Mouse (Mus musculus): ENCODE data around the gene Zfp934.
"Not testable (repeated sequence)": the region's sequence is repeated elsewhere in the genome, so short reads cannot be mapped to it uniquely, and the experiment has no call there.

The Zfp934 gene

GRCm38 (mm10) chr13:62571099-62571498 lies at the start of gene Zfp934:
Zfp934 (minus strand) TSS chr13:62571199.
- DNase-seq (ENCODE audit: low read depth, low spot score), result not testable (repeated sequence)

GRCm38 (mm10) chr13:62617449-62617848 lies 46.5 kb upstream of the Zfp934 start:
- DNase-seq (ENCODE audit: low read depth, low spot score), result not testable (repeated sequence)

- not testable (repeated sequence) for DNase-seq (ENCODE audit: low read depth, low spot score)
These were observed 9.3 kb downstream of the Zfp934 start for GRCm38 (mm10) chr13:62561696-62562095.

- DNase-seq (ENCODE audit: low read depth, low spot score), result peak; percentile 37
These were observed 12.5 kb downstream of the Zfp934 start, which contains the start of gene Zfp935 for GRCm38 (mm10) chr13:62558189-62559110. Zfp935 (minus strand) TSS chr13:62558511.

GRCm38 (mm10) chr13:62530129-62530528 lies 40.9 kb downstream of the Zfp934 start:
- DNase-seq (ENCODE audit: low read depth, low spot score), result not testable (repeated sequence)

GRCm38 (mm10) chr13:62510641-62511420 lies 60.2 kb downstream of the Zfp934 start:
- DNase-seq (ENCODE audit: low read depth, low spot score), result not testable (repeated sequence)

GRCm38 (mm10) chr13:62472661-62473060 lies 98.3 kb downstream of the Zfp934 start:
- DNase-seq (ENCODE audit: low read depth, low spot score), result not testable (repeated sequence)

- DNase-seq (ENCODE audit: low read depth, low spot score), result peak; percentile 75
These were observed 101.1 kb downstream of the Zfp934 start for GRCm38 (mm10) chr13:62469947-62470346.

GRCm38 (mm10) chr13:62466424-62467334 lies 104.3 kb downstream of the Zfp934 start, which contains the start of gene Gm49359:
Gm49359 (minus strand) TSS chr13:62466832.
- DNase-seq (ENCODE audit: low read depth, low spot score), result peak; percentile 92

Measured in CD4-positive helper T cell, adult 2 months (primary cell).